Mouse (Mus musculus): Measurements from ENCODE around the gene Tmem219.

The Tmem219 gene

GRCm38 (mm10) chr7:126922624-126923060 lies at the start of gene Tmem219:
Tmem219 (minus strand) TSS chr7:126922917.
- no peak for DNase-seq

GRCm38 (mm10) chr7:126967361-126967760 lies 44.6 kb upstream of the Tmem219 start:
- DNase-seq: no peak

GRCm38 (mm10) chr7:126965568-126965967 lies 42.9 kb upstream of the Tmem219 start:
- DNase-seq: peak; percentile 78 to 79

- DNase-seq: peak in 1 of 2 experiments; percentile 55
These were observed 41.0 kb upstream of the Tmem219 start for GRCm38 (mm10) chr7:126963548-126964286.

- no peak for DNase-seq
These were observed 39.2 kb upstream of the Tmem219 start for GRCm38 (mm10) chr7:126961965-126962364.

GRCm38 (mm10) chr7:126961095-126961494 lies 38.4 kb upstream of the Tmem219 start:
- DNase-seq: no peak

GRCm38 (mm10) chr7:126959780-126960179 lies 37.1 kb upstream of the Tmem219 start:
- no peak for DNase-seq

GRCm38 (mm10) chr7:126955125-126955524 lies 32.4 kb upstream of the Tmem219 start:
- no peak for DNase-seq

GRCm38 (mm10) chr7:126952646-126953045 lies 29.9 kb upstream of the Tmem219 start:
- DNase-seq: peak in 1 of 2 experiments; percentile 32

- DNase-seq: peak in 1 of 2 experiments; percentile 28
These were observed 29.0 kb upstream of the Tmem219 start for GRCm38 (mm10) chr7:126951741-126952140.

GRCm38 (mm10) chr7:126950647-126951615 lies 28.2 kb upstream of the Tmem219 start:
- peak; percentile 49 to 56 for DNase-seq

GRCm38 (mm10) chr7:126949793-126950646 lies 27.3 kb upstream of the Tmem219 start, which contains the start of gene Sez6l2:
Sez6l2 (plus strand) TSS chr7:126950563.
- peak; percentile 89 to 95 for DNase-seq

GRCm38 (mm10) chr7:126949403-126949792 lies 26.7 kb upstream of the Tmem219 start, which contains the start of gene Asphd1:
Asphd1 (minus strand) TSS chr7:126949582.
- DNase-seq: no peak

GRCm38 (mm10) chr7:126948626-126949025 lies 25.9 kb upstream of the Tmem219 start:
- peak; percentile 23 to 44 for DNase-seq

GRCm38 (mm10) chr7:126946530-126946929 lies 23.8 kb upstream of the Tmem219 start:
- peak; percentile 48 to 58 for DNase-seq

- DNase-seq: peak in 1 of 2 experiments; percentile 13
These were observed 19.1 kb upstream of the Tmem219 start for GRCm38 (mm10) chr7:126941801-126942200.

GRCm38 (mm10) chr7:126941171-126941570 lies 18.5 kb upstream of the Tmem219 start:
- DNase-seq: peak in 1 of 2 experiments; percentile 7

GRCm38 (mm10) chr7:126932652-126933051 lies 9.9 kb upstream of the Tmem219 start:
- DNase-seq: no peak

- DNase-seq: no peak
These were observed 6.3 kb upstream of the Tmem219 start for GRCm38 (mm10) chr7:126929046-126929445.

- peak; percentile 92 to 96 for DNase-seq
These were observed 5.8 kb upstream of the Tmem219 start, which contains the start of gene Kctd13 for GRCm38 (mm10) chr7:126928384-126929037. Kctd13 (plus strand) TSS chr7:126928879.

GRCm38 (mm10) chr7:126926299-126926698 lies 3.6 kb upstream of the Tmem219 start:
- no peak for DNase-seq

GRCm38 (mm10) chr7:126923999-126924398 lies 1.3 kb upstream of the Tmem219 start:
- DNase-seq: no peak
